Mouse (Mus musculus): ENCODE measurements at regions not wholly inside any gene's neighbourhood (a gene's known extent, or its start where the extent isn't known, plus 50 kb on each side); places are given as distances from the start of the nearest gene placed in this dataset.

- TF ChIP-seq CTCF (IDR thresholded peaks at IDR 0.05; ENCODE audit: low read depth) (no peak), EP300 (optimal IDR thresholded peaks at IDR 0.05) (no peak)
Observed at GRCm38 (mm10) chr15:90827816-90828215, 148.6 kb upstream of the Cpne8 start.
